Mouse (Mus musculus): ENCODE measurements at regions not wholly inside any gene's neighbourhood (a gene's known extent, or its start where the extent isn't known, plus 50 kb on each side); places are given as distances from the start of the nearest gene placed in this dataset.

GRCm38 (mm10) chr2:51374636-51375035, 225.7 kb upstream of the Rnd3 start:
- H3K9me3 ChIP-seq (ENCODE audit: low read length) = no peaks in the 10 kb centered on the region
- 93% methylated on average over 6 of the region's 6 CpGs for WGBS
- ATAC-seq (ENCODE audit: low FRiP score) = no peak

GRCm38 (mm10) chr2:51372771-51373170, 223.9 kb upstream of the Rnd3 start:
- no peak overlapping the region for H3K4me2 ChIP-seq (ENCODE audit: low read depth, low read length, poor library complexity, severe bottlenecking)
- H3K9me3 ChIP-seq (ENCODE audit: low read length) = no peaks in the 10 kb centered on the region
- H3K4me3 ChIP-seq (ENCODE audit: low read depth, low read length) = no peak overlapping the region
- H3K27me3 ChIP-seq (ENCODE audit: insufficient read depth, low read length) = no peaks in the 10 kb centered on the region
- DNase-seq (ENCODE audit: low spot score) = no peak
- no peak for ATAC-seq (ENCODE audit: low FRiP score)
- H3K9ac ChIP-seq (replicated peaks; ENCODE audit: low read length, poor library complexity, severe bottlenecking) = no peak overlapping the region
- WGBS = 89% methylated on average over 3 of the region's 3 CpGs
- H3K4me1 ChIP-seq (ENCODE audit: insufficient read depth, low read length) = no peaks in the 10 kb centered on the region
- no peak overlapping the region for H3K27ac ChIP-seq (ENCODE audit: low read depth, low read length)
- H3K36me3 ChIP-seq (ENCODE audit: insufficient read depth, low read length) = no peaks in the 10 kb centered on the region
- no peak for TF ChIP-seq CTCF (IDR thresholded peaks at IDR 0.05)

More at GRCm38 (mm10) chr2:51374636-51375035, 225.7 kb upstream of the Rnd3 start:
- Histone ChIP-seq H3K27me3 (ENCODE audit: insufficient read depth, low read length) (no peaks in the 10 kb centered on the region), H3K36me3 (ENCODE audit: insufficient read depth, low read length) (no peaks in the 10 kb centered on the region), H3K4me1 (ENCODE audit: insufficient read depth, low read length) (no peaks in the 10 kb centered on the region), H3K4me2 (ENCODE audit: low read depth, low read length, poor library complexity, severe bottlenecking) (no peak overlapping the region), H3K27ac (ENCODE audit: low read depth, low read length) (no peak overlapping the region), H3K4me3 (ENCODE audit: low read depth, low read length) (no peak overlapping the region), H3K9ac (replicated peaks; ENCODE audit: low read length, poor library complexity, severe bottlenecking) (no peak overlapping the region)
- DNase-seq (ENCODE audit: low spot score) = no peak
- no peak for TF ChIP-seq CTCF (IDR thresholded peaks at IDR 0.05)

GRCm38 (mm10) chr2:51362825-51363616, 214.1 kb upstream of the Rnd3 start:
- no peak overlapping the region for H3K4me2 ChIP-seq (ENCODE audit: low read depth, low read length, poor library complexity, severe bottlenecking)
- H3K9ac ChIP-seq (replicated peaks; ENCODE audit: low read length, poor library complexity, severe bottlenecking) = no peak overlapping the region
- no peaks in the 10 kb centered on the region for H3K27me3 ChIP-seq (ENCODE audit: insufficient read depth, low read length)
- no peak overlapping the region for H3K4me3 ChIP-seq (ENCODE audit: low read depth, low read length)
- DNase-seq (ENCODE audit: low spot score) = no peak
- no peak for TF ChIP-seq CTCF (IDR thresholded peaks at IDR 0.05)
- H3K36me3 ChIP-seq (ENCODE audit: insufficient read depth, low read length) = no peaks in the 10 kb centered on the region
- no peak for ATAC-seq (ENCODE audit: low FRiP score)
- H3K27ac ChIP-seq (ENCODE audit: low read depth, low read length) = no peak overlapping the region
- 67% methylated on average over 9 of the region's 9 CpGs for WGBS
- no peaks in the 10 kb centered on the region for H3K4me1 ChIP-seq (ENCODE audit: insufficient read depth, low read length)
- no peaks in the 10 kb centered on the region for H3K9me3 ChIP-seq (ENCODE audit: low read length)

GRCm38 (mm10) chr2:51355281-51355680, 206.4 kb upstream of the Rnd3 start:
- 86% methylated on average over 7 of the region's 7 CpGs for WGBS

GRCm38 (mm10) chr2:51354800-51355199, 205.9 kb upstream of the Rnd3 start:
- ATAC-seq (ENCODE audit: low FRiP score) = no peak
- H3K27ac ChIP-seq (ENCODE audit: low read depth, low read length) = no peak overlapping the region
- WGBS = 89% methylated on average over 4 of the region's 4 CpGs
- H3K4me2 ChIP-seq (ENCODE audit: low read depth, low read length, poor library complexity, severe bottlenecking) = no peak overlapping the region
- no peaks in the 10 kb centered on the region for H3K36me3 ChIP-seq (ENCODE audit: insufficient read depth, low read length)
- H3K9me3 ChIP-seq (ENCODE audit: low read length) = no peaks in the 10 kb centered on the region
- no peak overlapping the region for H3K9ac ChIP-seq (replicated peaks; ENCODE audit: low read length, poor library complexity, severe bottlenecking)
- no peak overlapping the region for H3K4me3 ChIP-seq (ENCODE audit: low read depth, low read length)
- no peak for TF ChIP-seq CTCF (IDR thresholded peaks at IDR 0.05)
- no peak for DNase-seq (ENCODE audit: low spot score)
- no peaks in the 10 kb centered on the region for H3K4me1 ChIP-seq (ENCODE audit: insufficient read depth, low read length)
- no peaks in the 10 kb centered on the region for H3K27me3 ChIP-seq (ENCODE audit: insufficient read depth, low read length)

More at GRCm38 (mm10) chr2:51355281-51355680, 206.4 kb upstream of the Rnd3 start:
- H3K27me3 ChIP-seq (ENCODE audit: insufficient read depth, low read length) = no peaks in the 10 kb centered on the region
- no peaks in the 10 kb centered on the region for H3K36me3 ChIP-seq (ENCODE audit: insufficient read depth, low read length)
- H3K4me3 ChIP-seq (ENCODE audit: low read depth, low read length) = no peak overlapping the region
- no peak overlapping the region for H3K27ac ChIP-seq (ENCODE audit: low read depth, low read length)
- ATAC-seq (ENCODE audit: low FRiP score) = no peak
- H3K9me3 ChIP-seq (ENCODE audit: low read length) = no peaks in the 10 kb centered on the region
- H3K4me2 ChIP-seq (ENCODE audit: low read depth, low read length, poor library complexity, severe bottlenecking) = no peak overlapping the region
- no peak for DNase-seq (ENCODE audit: low spot score)
- TF ChIP-seq CTCF (IDR thresholded peaks at IDR 0.05) = no peak
- no peaks in the 10 kb centered on the region for H3K4me1 ChIP-seq (ENCODE audit: insufficient read depth, low read length)
- H3K9ac ChIP-seq (replicated peaks; ENCODE audit: low read length, poor library complexity, severe bottlenecking) = no peak overlapping the region

GRCm38 (mm10) chr2:51349614-51350013, 200.7 kb upstream of the Rnd3 start:
- Histone ChIP-seq H3K4me2 (ENCODE audit: low read depth, low read length, poor library complexity, severe bottlenecking) (no peak overlapping the region), H3K27ac (ENCODE audit: low read depth, low read length) (no peak overlapping the region), H3K9me3 (ENCODE audit: low read length) (no peaks in the 10 kb centered on the region), H3K4me3 (ENCODE audit: low read depth, low read length) (no peak overlapping the region), H3K4me1 (ENCODE audit: insufficient read depth, low read length) (no peaks in the 10 kb centered on the region), H3K27me3 (ENCODE audit: insufficient read depth, low read length) (no peaks in the 10 kb centered on the region), H3K9ac (replicated peaks; ENCODE audit: low read length, poor library complexity, severe bottlenecking) (no peak overlapping the region), H3K36me3 (ENCODE audit: insufficient read depth, low read length) (no peaks in the 10 kb centered on the region)
- WGBS = 88% methylated on average over 2 of the region's 2 CpGs
- ATAC-seq (ENCODE audit: low FRiP score) (no peak), DNase-seq (ENCODE audit: low spot score) (no peak)
- TF ChIP-seq CTCF (IDR thresholded peaks at IDR 0.05) = no peak

All from midbrain, postnatal 0 days (tissue).